Mouse (Mus musculus) gastrocnemius, postnatal 10 days (tissue): ENCODE measurements around the gene Snrpd3. TPM values are rescaled to one million over a fixed set of nuclear protein-coding genes. Genes with fewer than 3 reads are reported as not detected.
A peak's percentile ranks its signal among the peaks of the same experiment; 100 is the strongest.
"Not testable (repeated sequence)": the region's sequence is repeated elsewhere in the genome, so short reads cannot be mapped to it uniquely, and the experiment has no call there.

Experiments used
- DNase-seq: peaks from one replicate; pipeline ENCODE4 v3.0.0; 2021; ENCODE audit warnings: mixed read lengths
- long read RNA-seq, 2 experiments: library from polyadenylated mRNA; stranded (forward); transcript quantifications; one replicate each; pipeline ENCODE4 v2.0.0; 2021
- total RNA-seq, 2 experiments: library from RNA; stranded (reverse); gene quantifications; 2 replicates each; pipeline ENCODE4 v1.2.3; 2021

Gene Snrpd3
- total RNA-seq: 100 to 1,000 TPM; 126 to 134 TPM
- long read RNA-seq, experiment 1, transcript Snrpd3-201 (4 exons, 3,036 nt): major isoform, 21 of 28 reads
- long read RNA-seq, experiment 1, partial matches to known transcripts: 6 of 28 reads
- long read RNA-seq, experiment 1, other reads (novel, unspliced or antisense): 0 of 28 reads
- long read RNA-seq, experiment 2, transcript Snrpd3-201 (4 exons, 3,036 nt): major isoform, 24 of 26 reads
- long read RNA-seq, experiment 2, partial matches to known transcripts: 1 of 26 reads
- long read RNA-seq, experiment 2, other reads (novel, unspliced or antisense): 1 of 26 reads

- peak; percentile 89 for DNase-seq
Observed at GRCm38 (mm10) chr10:75517073-75517757, at the start of gene Snrpd3. Snrpd3 (plus strand) TSS chr10:75517551.

GRCm38 (mm10) chr10:75473411-75473810, 43.9 kb upstream of the Snrpd3 start:
- DNase-seq: no peak

GRCm38 (mm10) chr10:75474571-75474970, 42.8 kb upstream of the Snrpd3 start:
- no peak for DNase-seq

GRCm38 (mm10) chr10:75475139-75475850, 42.1 kb upstream of the Snrpd3 start:
- DNase-seq: not testable (repeated sequence)

GRCm38 (mm10) chr10:75477034-75477433, 40.3 kb upstream of the Snrpd3 start:
- DNase-seq: no peak

GRCm38 (mm10) chr10:75479955-75480354, 37.4 kb upstream of the Snrpd3 start:
- no peak for DNase-seq

GRCm38 (mm10) chr10:75481703-75482102, 35.6 kb upstream of the Snrpd3 start:
- no peak for DNase-seq

- DNase-seq: no peak
Observed at GRCm38 (mm10) chr10:75482271-75482670, 35.1 kb upstream of the Snrpd3 start.

GRCm38 (mm10) chr10:75482919-75483483, 34.4 kb upstream of the Snrpd3 start:
- no peak for DNase-seq

GRCm38 (mm10) chr10:75484066-75484465, 33.3 kb upstream of the Snrpd3 start:
- no peak for DNase-seq

GRCm38 (mm10) chr10:75484767-75485166, 32.6 kb upstream of the Snrpd3 start:
- DNase-seq: no peak

GRCm38 (mm10) chr10:75486086-75486979, 31.0 kb upstream of the Snrpd3 start:
- DNase-seq: peak; percentile 82

- DNase-seq: no peak
Observed at GRCm38 (mm10) chr10:75487131-75487530, 30.2 kb upstream of the Snrpd3 start.

- no peak for DNase-seq
Observed at GRCm38 (mm10) chr10:75489522-75489921, 27.8 kb upstream of the Snrpd3 start.

GRCm38 (mm10) chr10:75490731-75491130, 26.6 kb upstream of the Snrpd3 start:
- no peak for DNase-seq

GRCm38 (mm10) chr10:75491234-75491935, 26.0 kb upstream of the Snrpd3 start:
- DNase-seq: no peak

- DNase-seq: no peak
Observed at GRCm38 (mm10) chr10:75491936-75492262, 25.5 kb upstream of the Snrpd3 start.

- DNase-seq: no peak
Observed at GRCm38 (mm10) chr10:75495304-75495703, 22.0 kb upstream of the Snrpd3 start.

GRCm38 (mm10) chr10:75495921-75496320, 21.4 kb upstream of the Snrpd3 start:
- no peak for DNase-seq

GRCm38 (mm10) chr10:75499214-75499613, 18.1 kb upstream of the Snrpd3 start:
- DNase-seq: not testable (repeated sequence)

GRCm38 (mm10) chr10:75499791-75500190, 17.6 kb upstream of the Snrpd3 start:
- no peak for DNase-seq
